Mouse (Mus musculus) forebrain, embryonic 14.5 days (tissue): ENCODE results near the gene Slc16a1. TPM values are rescaled to one million over a fixed set of nuclear protein-coding genes. Genes with fewer than 3 reads are reported as not detected.

Experiments
- ATAC-seq: fragments of 200-750 bp; cut with Nextera tagmentation; 2 replicates; pipeline ENCODE4 v1.8.0; 2017; ENCODE audit warnings: mild to moderate bottlenecking, moderate library complexity
- DNase-seq: peaks from one replicate; pipeline ENCODE4 v3.0.0-alpha.2; 2015; ENCODE audit warnings: low spot score
- H3K27ac ChIP-seq: fragments of 300-500 bp; sonication (generic); 2 replicates; pipeline ENCODE4 v1.5.1; 2014; ENCODE audit warnings: low read depth, mild to moderate bottlenecking, control low read depth, low read length, moderate library complexity
- H3K27me3 ChIP-seq: fragments of 300-500 bp; sonication (generic); replicated peaks from 2 replicates; pipeline ENCODE4 v1.6.1; 2014; ENCODE audit warnings: low read length, control low read depth, mixed read lengths; ENCODE audit not compliant: control insufficient read depth, insufficient read depth
- H3K36me3 ChIP-seq: fragments of 300-500 bp; sonication (generic); 2 replicates; pipeline ENCODE4 v1.6.1; 2014; ENCODE audit warnings: low read length, control low read depth; ENCODE audit not compliant: control insufficient read depth, insufficient read depth
- H3K4me1 ChIP-seq: fragments of 300-500 bp; sonication (generic); 2 replicates; pipeline ENCODE4 v1.6.1; 2014; ENCODE audit warnings: antibody characterized with exemption, low read length, control low read depth; ENCODE audit not compliant: control insufficient read depth, insufficient read depth
- H3K4me2 ChIP-seq: fragments of 300-500 bp; sonication (generic); 2 replicates; pipeline ENCODE4 v1.6.1; 2014; ENCODE audit warnings: mild to moderate bottlenecking, control low read depth, low read length
- H3K4me3 ChIP-seq: fragments of 300-500 bp; sonication (generic); 2 replicates; pipeline ENCODE4 v1.5.1; 2014; ENCODE audit warnings: low read depth, low read length, control low read depth
- H3K9ac ChIP-seq: fragments of 300-500 bp; sonication (generic); 2 replicates; pipeline ENCODE4 v1.6.1; 2014; ENCODE audit warnings: mild to moderate bottlenecking, low read length, control low read depth, moderate library complexity
- H3K9me3 ChIP-seq: fragments of 300-500 bp; sonication (generic); replicated peaks from 2 replicates; pipeline ENCODE4 v1.6.1; 2016; ENCODE audit warnings: low read length, control low read depth, mixed read lengths; ENCODE audit not compliant: control insufficient read depth
- WGBS: fragments of 180-500 bp; shearing (Covaris S2); extraction: QIAGEN DNeasy Blood & Tissue Kit; methylation state at CpG from one replicate; pipeline ENCODE4 v1.1.7; 2014; 5-methylcytosine and 5-hydroxymethylcytosine counted together
- polyA plus RNA-seq: library from polyadenylated mRNA; unstranded; fragments of >200 nt; fragmentation: Nextera tagmentation; extraction: Ambion mirVana; gene quantifications from 2 replicates; pipeline ENCODE4 v1.2.1, GENCODE M21; 2014

The Slc16a1 gene
- polyA plus RNA-seq: 18.1 and 21.2 TPM in 2 replicates

GRCm38 (mm10) chr3:104638403-104638779, at the start of gene Slc16a1:
Gene Slc16a1 (plus strand): TSS chr3:104638668.
- no peaks in the 10 kb centered on the region for H3K9me3 ChIP-seq
- H3K9ac ChIP-seq: peak within 1 kb of the TSS; percentile 87
- H3K27ac ChIP-seq: peak within 1 kb of the TSS; percentile 27; the same call in 1 of the 2 replicates
- peak; percentile 93 for DNase-seq
- H3K4me2 ChIP-seq: peak within 1 kb of the TSS; percentile 90
- peak; percentile 98 for ATAC-seq
- H3K27me3 ChIP-seq: no peaks in the 10 kb centered on the region
- 0% methylated on average over 33 of the region's 50 CpGs for WGBS
- H3K4me3 ChIP-seq: peak within 1 kb of the TSS; percentile 83
- peaks cover 5% of the 10 kb centered on the region; the same call in 1 of the 2 replicates for H3K4me1 ChIP-seq
- H3K36me3 ChIP-seq: no peaks in the 10 kb centered on the region

DNA sequence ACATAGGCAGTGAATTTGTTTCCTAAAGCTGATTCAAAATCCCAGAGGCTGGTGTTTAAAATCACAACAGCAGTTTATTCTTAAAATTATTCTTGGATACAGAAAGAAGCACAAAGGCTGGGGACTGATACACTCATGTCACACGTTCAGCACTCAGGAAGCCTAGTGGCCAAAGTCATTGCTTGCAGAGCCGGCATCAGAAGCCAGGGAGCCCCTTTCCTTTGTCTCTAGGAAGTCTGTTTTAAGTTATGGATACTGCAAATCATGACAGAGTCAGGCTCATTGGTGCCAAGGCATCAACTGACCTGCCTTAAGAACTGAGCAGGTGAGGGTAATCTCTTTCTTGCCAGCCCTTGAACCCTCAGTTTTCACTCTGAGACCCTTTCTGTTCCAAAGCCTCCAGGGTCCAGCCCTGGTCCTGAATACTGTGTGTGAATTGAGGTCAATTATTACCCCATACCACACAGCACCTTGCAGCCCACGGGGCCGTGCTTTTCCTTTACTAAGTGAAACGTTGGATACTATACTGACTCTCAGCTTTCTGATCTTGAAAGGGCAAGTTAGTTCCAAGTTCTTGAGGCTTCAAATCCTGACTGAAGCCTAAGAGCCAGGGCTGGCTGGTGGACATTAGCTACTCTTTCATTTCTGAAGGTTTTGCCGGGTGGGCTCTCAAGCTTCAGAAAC, 41.9 kb upstream of the Slc16a1 start:
- H3K4me1 ChIP-seq: no peaks in the 10 kb centered on the region
- no peak overlapping the region for H3K4me2 ChIP-seq
- H3K36me3 ChIP-seq: no peaks in the 10 kb centered on the region
- no peaks in the 10 kb centered on the region for H3K9me3 ChIP-seq
- no peak overlapping the region for H3K9ac ChIP-seq
- H3K4me3 ChIP-seq: no peak overlapping the region
- WGBS: 82% methylated on average over 6 of the region's 6 CpGs
- ATAC-seq (peak; percentile 37; the same call in 1 of the 2 replicates), DNase-seq (no peak)
- peak overlapping the region; percentile 74 for H3K27ac ChIP-seq
- no peaks in the 10 kb centered on the region for H3K27me3 ChIP-seq

- WGBS: 53% methylated on average over 10 of the region's 10 CpGs
- no peak overlapping the region for H3K9ac ChIP-seq
- H3K27ac ChIP-seq: no peak overlapping the region
Observed at GRCm38 (mm10) chr3:104597135-104597764, 41.2 kb upstream of the Slc16a1 start.

DNA sequence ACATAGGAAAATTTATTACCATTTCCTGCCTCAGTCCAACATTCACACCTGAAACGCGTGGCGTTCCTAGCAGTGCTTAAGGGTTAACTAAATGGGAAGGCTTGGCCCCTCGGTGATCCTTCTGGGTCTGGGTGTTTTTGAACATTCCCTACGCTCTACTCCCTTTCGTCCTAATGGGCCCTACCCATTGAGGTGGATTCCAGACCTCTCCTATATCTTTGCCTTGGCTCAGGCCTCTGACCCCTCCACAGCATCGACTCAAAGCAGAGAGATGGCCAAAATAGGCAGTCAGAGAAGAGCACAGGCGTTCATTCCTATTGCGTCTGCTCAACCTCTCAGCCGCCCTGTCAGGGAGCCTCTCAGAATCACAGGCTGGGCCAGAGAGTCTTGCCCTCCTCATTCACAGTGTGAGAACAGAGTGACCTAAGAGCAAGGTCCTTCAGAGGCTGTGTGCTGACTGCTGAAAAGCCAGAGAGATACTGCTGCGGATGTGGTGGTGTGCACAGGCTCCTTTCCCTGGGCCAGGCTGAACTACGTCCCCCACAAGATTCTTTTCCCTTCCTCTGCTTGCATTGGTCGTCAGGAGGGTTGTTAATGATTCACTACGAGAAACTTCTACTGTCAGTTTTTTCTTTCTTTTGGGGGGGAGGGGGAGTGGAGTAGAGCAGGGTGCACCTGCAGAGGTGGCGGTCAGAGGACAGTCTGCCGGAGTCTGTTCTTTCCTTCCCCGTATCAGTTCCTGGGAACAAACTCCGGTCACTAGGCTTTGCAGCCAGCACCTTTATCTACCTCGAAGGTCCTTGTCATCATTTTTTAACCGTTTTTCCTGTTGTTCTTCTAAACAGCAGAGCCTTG, 38.9 kb upstream of the Slc16a1 start:
- WGBS: 83% methylated on average over 20 of the region's 20 CpGs
- ATAC-seq: no peak
- Histone ChIP-seq H3K9ac (no peak overlapping the region), H3K27me3 (no peaks in the 10 kb centered on the region), H3K4me3 (no peak overlapping the region), H3K27ac (no peak overlapping the region), H3K9me3 (no peaks in the 10 kb centered on the region), H3K36me3 (no peaks in the 10 kb centered on the region), H3K4me2 (no peak overlapping the region), H3K4me1 (no peaks in the 10 kb centered on the region)
- no peak for DNase-seq

More at GRCm38 (mm10) chr3:104597135-104597764, 41.2 kb upstream of the Slc16a1 start:
- Histone ChIP-seq H3K9me3 (no peaks in the 10 kb centered on the region), H3K27me3 (no peaks in the 10 kb centered on the region), H3K4me2 (no peak overlapping the region), H3K4me1 (no peaks in the 10 kb centered on the region), H3K4me3 (no peak overlapping the region), H3K36me3 (no peaks in the 10 kb centered on the region)
- peak; percentile 94; the same call in 1 of the 2 replicates for ATAC-seq
- DNase-seq: peak; percentile 93

DNA sequence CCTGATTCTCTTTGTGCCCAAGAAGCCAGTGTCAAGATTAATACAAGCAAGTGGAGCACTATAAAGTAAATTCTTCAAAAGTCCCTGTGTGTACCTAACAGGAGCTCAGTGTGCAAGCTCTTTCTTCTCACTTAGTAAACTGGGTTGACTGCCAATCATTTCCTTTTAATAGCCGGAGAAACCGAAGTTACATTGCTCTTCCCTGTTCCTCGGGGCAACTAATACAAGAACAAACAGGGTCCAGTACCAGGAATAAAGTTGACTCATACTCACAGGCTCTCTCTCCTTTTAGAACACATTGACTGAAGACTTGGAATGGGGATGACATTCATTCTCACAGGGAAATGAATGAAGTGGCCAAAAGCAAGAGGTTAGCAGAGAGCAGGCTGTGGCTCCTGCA, 37.8 kb upstream of the Slc16a1 start:
- Histone ChIP-seq H3K27me3 (no peaks in the 10 kb centered on the region), H3K9ac (no peak overlapping the region), H3K9me3 (no peaks in the 10 kb centered on the region), H3K36me3 (no peaks in the 10 kb centered on the region), H3K4me1 (no peaks in the 10 kb centered on the region), H3K4me2 (no peak overlapping the region), H3K4me3 (no peak overlapping the region), H3K27ac (no peak overlapping the region)
- ATAC-seq (no peak), DNase-seq (no peak)
- WGBS: 70% methylated on average over 3 of the region's 3 CpGs

GRCm38 (mm10) chr3:104601680-104602079, 36.8 kb upstream of the Slc16a1 start:
- Histone ChIP-seq H3K36me3 (no peaks in the 10 kb centered on the region), H3K27ac (no peak overlapping the region), H3K27me3 (no peaks in the 10 kb centered on the region), H3K4me2 (no peak overlapping the region), H3K9ac (no peak overlapping the region), H3K9me3 (no peaks in the 10 kb centered on the region), H3K4me1 (no peaks in the 10 kb centered on the region), H3K4me3 (no peak overlapping the region)
- no peak for DNase-seq
- 92% methylated on average over 4 of the region's 4 CpGs for WGBS
- ATAC-seq: no peak

GRCm38 (mm10) chr3:104609690-104610380, 28.6 kb upstream of the Slc16a1 start:
- H3K9me3 ChIP-seq: no peaks in the 10 kb centered on the region
- peak; percentile 48 for DNase-seq
- ATAC-seq: no peak
- no peaks in the 10 kb centered on the region for H3K27me3 ChIP-seq
- no peak overlapping the region for H3K9ac ChIP-seq
- H3K4me1 ChIP-seq: no peaks in the 10 kb centered on the region
- no peaks in the 10 kb centered on the region for H3K36me3 ChIP-seq
- H3K27ac ChIP-seq: no peak overlapping the region
- WGBS: 45% methylated on average over 8 of the region's 8 CpGs
- no peak overlapping the region for H3K4me2 ChIP-seq
- no peak overlapping the region for H3K4me3 ChIP-seq

GRCm38 (mm10) chr3:104610453-104611230, 27.8 kb upstream of the Slc16a1 start:
- Histone ChIP-seq H3K4me1 (no peaks in the 10 kb centered on the region), H3K36me3 (no peaks in the 10 kb centered on the region), H3K27ac (no peak overlapping the region), H3K9ac (no peak overlapping the region), H3K9me3 (no peaks in the 10 kb centered on the region), H3K4me3 (no peak overlapping the region), H3K27me3 (no peaks in the 10 kb centered on the region), H3K4me2 (no peak overlapping the region)
- ATAC-seq: no peak
- DNase-seq: no peak
- WGBS: 79% methylated on average over 6 of the region's 6 CpGs
